Mouse (Mus musculus): ENCODE results near the gene Lama5.

DNA sequence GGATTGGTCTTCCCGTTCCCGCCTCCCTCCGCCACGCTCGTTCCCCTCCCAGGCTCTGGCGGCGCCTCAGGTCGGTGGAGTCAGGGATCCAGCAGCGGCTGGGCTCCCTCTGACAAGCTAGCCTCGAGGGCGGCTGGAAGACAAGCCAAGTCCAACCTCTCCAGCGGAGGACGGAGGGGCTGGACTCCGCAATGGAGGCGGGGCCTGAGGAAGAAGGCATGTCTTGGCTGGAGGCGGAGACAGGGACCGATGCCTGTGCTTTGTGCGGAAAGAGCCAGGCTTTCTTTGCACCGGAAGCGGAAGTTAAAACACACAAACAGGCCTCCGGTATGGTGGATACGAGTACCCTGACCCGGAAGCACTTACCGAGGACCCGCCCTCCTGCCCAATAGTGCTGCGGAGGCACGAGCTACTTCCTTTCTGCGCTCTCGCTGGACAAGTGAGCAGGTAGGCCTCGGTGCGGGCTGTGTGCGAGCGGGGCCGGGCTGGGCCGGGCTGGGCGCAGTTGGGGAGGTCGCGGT is 31.4 kb upstream of the Lama5 start, which contains the start of gene Rps21:
- no peak for TF ChIP-seq CTCF (IDR thresholded peaks at IDR 0.05; ENCODE audit: control insufficient read depth, insufficient read depth, insufficient replicate concordance, low read depth, low read length)
- TF ChIP-seq POLR2A (IDR thresholded peaks at IDR 0.05; ENCODE audit: control insufficient read depth, low read depth, low read length), result peak; percentile 99
